Mouse (Mus musculus): ENCODE measurements at regions not wholly inside any gene's neighbourhood (a gene's known extent, or its start where the extent isn't known, plus 50 kb on each side); places are given as distances from the start of the nearest gene placed in this dataset.

DNA sequence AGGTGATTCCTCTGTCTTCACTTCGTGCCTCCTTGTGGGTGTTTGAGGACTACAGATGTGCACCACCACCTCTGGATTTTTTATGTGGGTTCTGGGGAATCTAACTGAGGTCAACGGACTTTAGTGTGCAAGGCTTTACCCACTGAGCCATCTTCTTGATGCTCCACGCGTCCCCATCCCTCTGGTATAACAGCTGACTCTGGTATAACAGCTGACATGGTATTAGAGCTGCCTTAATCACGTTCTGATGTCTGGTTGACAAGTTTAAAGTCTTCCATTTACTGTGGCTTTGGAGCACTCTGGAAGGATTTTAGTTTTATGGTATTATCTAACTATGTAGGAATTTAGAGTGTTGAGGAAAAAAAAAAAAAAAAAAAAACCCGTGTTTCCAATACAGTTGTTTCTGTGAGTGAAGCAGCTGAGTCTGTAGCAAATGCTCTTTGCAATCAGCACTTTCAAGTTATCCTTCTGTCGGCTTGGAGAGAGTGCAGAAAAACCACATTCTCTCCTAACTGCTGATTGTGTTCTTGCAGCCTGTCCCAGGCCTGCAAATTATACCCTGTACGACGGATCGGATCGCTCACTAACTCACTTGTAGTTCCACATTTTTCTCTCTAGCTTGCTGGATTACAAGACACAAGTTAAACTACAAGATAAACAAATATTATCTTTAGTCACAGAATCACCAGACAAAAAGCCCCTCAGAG, 2013.7 kb downstream of the A830018L16Rik start:
- Histone ChIP-seq H3K36me3 (ENCODE audit: control insufficient read depth, insufficient read depth) (no peaks in the 10 kb centered on the region), H3K4me2 (ENCODE audit: low read depth) (peak overlapping the region; percentile 44), H3K27me3 (ENCODE audit: control insufficient read depth, insufficient read depth, insufficient read length) (no peaks in the 10 kb centered on the region), H3ac (ENCODE audit: control insufficient read depth, insufficient read length) (no peak overlapping the region), H3K4me3 (no peak overlapping the region), H3K79me2 (ENCODE audit: control insufficient read depth, insufficient read depth) (no peaks in the 10 kb centered on the region)
- TF ChIP-seq TCF3 (IDR thresholded peaks at IDR 0.05; ENCODE audit: insufficient read length, low read depth) (peak; percentile 46), MYOD1 (IDR thresholded peaks at IDR 0.05; ENCODE audit: control insufficient read depth in 1 of 3, insufficient read length in 2 of 3, low read depth in 2 of 3) (peak in 2 of 3 experiments; percentile 85 to 90), SRF (IDR thresholded peaks at IDR 0.05; ENCODE audit: control insufficient read depth, insufficient read length, low read depth) (no peak), REST (IDR thresholded peaks at IDR 0.05; ENCODE audit: insufficient read depth, insufficient read length) (no peak), MAX (IDR thresholded peaks at IDR 0.05; ENCODE audit: low read depth) (no peak), CEBPB (IDR thresholded peaks at IDR 0.05; ENCODE audit: insufficient read depth, poor library complexity, severe bottlenecking) (no peak), POLR2A (IDR thresholded peaks at IDR 0.05; ENCODE audit: insufficient read length, low read depth) (no peak), USF1 (IDR thresholded peaks at IDR 0.05; ENCODE audit: low read depth) (no peak), POLR2AphosphoS2 (IDR thresholded peaks at IDR 0.05; ENCODE audit: insufficient read length, low read depth) (no peak), TCF12 (IDR thresholded peaks at IDR 0.05; ENCODE audit: insufficient read depth, poor library complexity, severe bottlenecking) (peak; percentile 39), E2F4 (IDR thresholded peaks at IDR 0.05; ENCODE audit: insufficient read depth) (no peak), MYOG (IDR thresholded peaks at IDR 0.05; ENCODE audit: control insufficient read depth in 1 of 3, insufficient read depth in 1 of 3, insufficient read length in 2 of 3, low read depth in 2 of 3) (peak in 2 of 3 experiments; percentile 42 to 68)

- Histone ChIP-seq H3K4me3 (no peak overlapping the region), H3K36me3 (ENCODE audit: control insufficient read depth, insufficient read depth) (no peaks in the 10 kb centered on the region), H3K4me2 (ENCODE audit: low read depth) (no peak overlapping the region), H3K27me3 (ENCODE audit: control insufficient read depth, insufficient read depth, insufficient read length) (no peaks in the 10 kb centered on the region), H3ac (ENCODE audit: control insufficient read depth, insufficient read length) (no peak overlapping the region), H3K79me2 (ENCODE audit: control insufficient read depth, insufficient read depth) (no peaks in the 10 kb centered on the region)
- no peak for TF ChIP-seq MYOD1 (IDR thresholded peaks at IDR 0.05; ENCODE audit: control insufficient read depth in 1 of 3, insufficient read length in 2 of 3, low read depth in 2 of 3)
- no peak for TF ChIP-seq MAX (IDR thresholded peaks at IDR 0.05; ENCODE audit: low read depth)
- TF ChIP-seq SRF (IDR thresholded peaks at IDR 0.05; ENCODE audit: control insufficient read depth, insufficient read length, low read depth) = no peak
- no peak for TF ChIP-seq TCF3 (IDR thresholded peaks at IDR 0.05; ENCODE audit: insufficient read length, low read depth)
- TF ChIP-seq POLR2A (IDR thresholded peaks at IDR 0.05; ENCODE audit: insufficient read length, low read depth) = no peak
- no peak for TF ChIP-seq USF1 (IDR thresholded peaks at IDR 0.05; ENCODE audit: low read depth)
- no peak for TF ChIP-seq CEBPB (IDR thresholded peaks at IDR 0.05; ENCODE audit: insufficient read depth, poor library complexity, severe bottlenecking)
- no peak for TF ChIP-seq REST (IDR thresholded peaks at IDR 0.05; ENCODE audit: insufficient read depth, insufficient read length)
- TF ChIP-seq E2F4 (IDR thresholded peaks at IDR 0.05; ENCODE audit: insufficient read depth) = no peak
- TF ChIP-seq MYOG (IDR thresholded peaks at IDR 0.05; ENCODE audit: control insufficient read depth in 1 of 3, insufficient read depth in 1 of 3, insufficient read length in 2 of 3, low read depth in 2 of 3) = no peak
- TF ChIP-seq TCF12 (IDR thresholded peaks at IDR 0.05; ENCODE audit: insufficient read depth, poor library complexity, severe bottlenecking) = no peak
- TF ChIP-seq POLR2AphosphoS2 (IDR thresholded peaks at IDR 0.05; ENCODE audit: insufficient read length, low read depth) = no peak
Observed at GRCm38 (mm10) chr1:13437747-13438394, 2024.0 kb downstream of the A830018L16Rik start.

DNA sequence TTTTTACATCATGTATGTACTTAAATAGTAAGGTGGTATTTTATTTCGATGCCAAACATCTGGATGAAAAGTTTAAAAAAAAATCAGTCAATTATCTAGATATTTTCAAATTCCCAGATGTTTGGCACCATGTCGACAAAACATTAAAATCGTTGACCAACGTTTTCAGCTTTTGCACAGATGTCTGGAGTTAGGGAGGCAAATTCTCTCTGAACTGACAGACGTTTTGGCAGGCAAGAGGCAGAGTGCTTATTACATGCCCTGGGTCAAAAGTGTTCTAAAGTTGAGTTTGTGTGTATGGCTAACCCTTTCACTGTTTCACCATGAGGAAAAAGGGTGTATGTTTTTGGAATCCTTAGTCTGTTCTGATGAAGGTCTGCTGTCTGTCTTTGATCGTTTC, 2028.5 kb downstream of the A830018L16Rik start:
- Histone ChIP-seq H3K79me2 (ENCODE audit: control insufficient read depth, insufficient read depth) (no peaks in the 10 kb centered on the region), H3K4me3 (no peak overlapping the region), H3K36me3 (ENCODE audit: control insufficient read depth, insufficient read depth) (no peaks in the 10 kb centered on the region)

GRCm38 (mm10) chr1:13454534-13454933, 2040.6 kb downstream of the A830018L16Rik start:
- Histone ChIP-seq H3K36me3 (ENCODE audit: control insufficient read depth, insufficient read depth) (no peaks in the 10 kb centered on the region), H3ac (ENCODE audit: control insufficient read depth, insufficient read length) (no peak overlapping the region), H3K4me2 (ENCODE audit: low read depth) (no peak overlapping the region), H3K79me2 (ENCODE audit: control insufficient read depth, insufficient read depth) (no peaks in the 10 kb centered on the region), H3K27me3 (ENCODE audit: control insufficient read depth, insufficient read depth, insufficient read length) (no peaks in the 10 kb centered on the region), H3K4me3 (no peak overlapping the region)
- TF ChIP-seq MYOD1 (IDR thresholded peaks at IDR 0.05; ENCODE audit: control insufficient read depth in 1 of 3, insufficient read length in 2 of 3, low read depth in 2 of 3) (no peak), REST (IDR thresholded peaks at IDR 0.05; ENCODE audit: insufficient read depth, insufficient read length) (no peak), POLR2AphosphoS2 (IDR thresholded peaks at IDR 0.05; ENCODE audit: insufficient read length, low read depth) (no peak), TCF12 (IDR thresholded peaks at IDR 0.05; ENCODE audit: insufficient read depth, poor library complexity, severe bottlenecking) (no peak), USF1 (IDR thresholded peaks at IDR 0.05; ENCODE audit: low read depth) (no peak), TCF3 (IDR thresholded peaks at IDR 0.05; ENCODE audit: insufficient read length, low read depth) (no peak)

More for the DNA sequence above, 2028.5 kb downstream of the A830018L16Rik start:
- Histone ChIP-seq H3K4me2 (ENCODE audit: low read depth) (no peak overlapping the region), H3K27me3 (ENCODE audit: control insufficient read depth, insufficient read depth, insufficient read length) (no peaks in the 10 kb centered on the region), H3ac (ENCODE audit: control insufficient read depth, insufficient read length) (no peak overlapping the region)
- no peak for TF ChIP-seq E2F4 (IDR thresholded peaks at IDR 0.05; ENCODE audit: insufficient read depth)
- TF ChIP-seq USF1 (IDR thresholded peaks at IDR 0.05; ENCODE audit: low read depth) = no peak
- TF ChIP-seq SRF (IDR thresholded peaks at IDR 0.05; ENCODE audit: control insufficient read depth, insufficient read length, low read depth) = no peak
- TF ChIP-seq REST (IDR thresholded peaks at IDR 0.05; ENCODE audit: insufficient read depth, insufficient read length) = no peak
- no peak for TF ChIP-seq TCF12 (IDR thresholded peaks at IDR 0.05; ENCODE audit: insufficient read depth, poor library complexity, severe bottlenecking)
- no peak for TF ChIP-seq POLR2A (IDR thresholded peaks at IDR 0.05; ENCODE audit: insufficient read length, low read depth)
- TF ChIP-seq POLR2AphosphoS2 (IDR thresholded peaks at IDR 0.05; ENCODE audit: insufficient read length, low read depth) = no peak
- no peak for TF ChIP-seq TCF3 (IDR thresholded peaks at IDR 0.05; ENCODE audit: insufficient read length, low read depth)

Measured in myocyte (in vitro differentiated cells).